Mouse (Mus musculus) intestine, embryonic 15.5 days (tissue): ENCODE measurements around the gene Gm10721. TPM values are rescaled to one million over a fixed set of nuclear protein-coding genes. Genes with fewer than 3 reads are reported as not detected.
"Not testable (repeated sequence)": the region's sequence is repeated elsewhere in the genome, so short reads cannot be mapped to it uniquely, and the experiment has no call there.

Experiments used
- ATAC-seq: fragments of 200-750 bp; cut with Nextera tagmentation; 2 replicates; pipeline ENCODE4 v1.8.0; 2017; ENCODE audit warnings: moderate TSS enrichment, moderate library complexity
- H3K27ac ChIP-seq: fragments of 300-500 bp; sonication (generic); 2 replicates; pipeline ENCODE4 v1.5.1; 2015; ENCODE audit warnings: mild to moderate bottlenecking, inconsistent platforms
- H3K27me3 ChIP-seq: fragments of 300-500 bp; sonication (generic); replicated peaks from 2 replicates; pipeline ENCODE4 v1.6.1; 2015; ENCODE audit warnings: inconsistent platforms
- H3K36me3 ChIP-seq: fragments of 300-500 bp; sonication (generic); 2 replicates; pipeline ENCODE4 v1.6.1; 2015; ENCODE audit warnings: inconsistent platforms
- H3K4me1 ChIP-seq: fragments of 300-500 bp; sonication (generic); replicated peaks from 2 replicates; pipeline ENCODE4 v1.6.1; 2015; ENCODE audit warnings: inconsistent platforms
- H3K4me2 ChIP-seq: fragments of 300-500 bp; sonication (generic); replicated peaks from 2 replicates; pipeline ENCODE4 v1.6.1; 2015; ENCODE audit warnings: mild to moderate bottlenecking, inconsistent platforms
- H3K4me3 ChIP-seq: fragments of 300-500 bp; sonication (generic); replicated peaks from 2 replicates; pipeline ENCODE4 v1.5.1; 2015; ENCODE audit warnings: inconsistent platforms
- H3K9ac ChIP-seq: fragments of 300-500 bp; sonication (generic); 2 replicates; pipeline ENCODE4 v1.6.1; 2015; ENCODE audit warnings: inconsistent platforms
- H3K9me3 ChIP-seq: fragments of 300-500 bp; sonication (generic); 2 replicates; pipeline ENCODE4 v1.6.1; 2016; ENCODE audit warnings: inconsistent platforms
- WGBS: fragments of 180-500 bp; shearing (Covaris S2); methylation state at CpG from one replicate; pipeline ENCODE4 v1.1.7; 2015; 5-methylcytosine and 5-hydroxymethylcytosine counted together
- polyA plus RNA-seq: library from polyadenylated mRNA; unstranded; fragments of >200 nt; fragmentation: Nextera tagmentation; extraction: Ambion mirVana; gene quantifications from 2 replicates; pipeline ENCODE4 v1.2.1, GENCODE M21; 2015

Gene Gm10721
- polyA plus RNA-seq, 1 experiment from 2014 or later: not detected

DNA sequence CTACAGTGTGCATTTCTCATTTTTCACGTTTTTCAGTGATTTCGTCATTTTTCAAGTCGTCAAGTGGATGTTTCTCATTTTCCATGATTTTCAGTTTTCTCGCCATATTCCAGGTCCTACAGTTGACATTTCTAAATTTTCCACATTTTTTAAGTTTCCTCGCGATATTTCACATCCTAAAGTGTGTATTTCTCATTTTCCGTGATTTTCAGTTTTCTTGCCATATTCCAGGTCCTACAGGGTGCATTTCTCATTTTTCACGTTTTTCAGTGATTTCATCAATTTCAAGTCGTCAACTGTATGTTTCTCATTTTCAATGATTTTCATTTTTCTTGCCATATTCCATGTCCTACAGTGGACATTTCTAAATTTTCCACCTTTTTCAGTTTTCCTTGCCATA is 4.2 kb downstream of the Gm10721 start, which contains the start of gene Gm10719:
Gene Gm10719, plus strand, starts transcription at position 301 of the 400 bp plus-strand sequence.
- H3K27me3 ChIP-seq, H3K9me3 ChIP-seq, H3K36me3 ChIP-seq, H3K4me2 ChIP-seq, ATAC-seq, H3K4me3 ChIP-seq, H3K27ac ChIP-seq, H3K4me1 ChIP-seq, H3K9ac ChIP-seq: not testable (repeated sequence)
- WGBS: 89% methylated on average over 1 of the region's 9 CpGs

DNA sequence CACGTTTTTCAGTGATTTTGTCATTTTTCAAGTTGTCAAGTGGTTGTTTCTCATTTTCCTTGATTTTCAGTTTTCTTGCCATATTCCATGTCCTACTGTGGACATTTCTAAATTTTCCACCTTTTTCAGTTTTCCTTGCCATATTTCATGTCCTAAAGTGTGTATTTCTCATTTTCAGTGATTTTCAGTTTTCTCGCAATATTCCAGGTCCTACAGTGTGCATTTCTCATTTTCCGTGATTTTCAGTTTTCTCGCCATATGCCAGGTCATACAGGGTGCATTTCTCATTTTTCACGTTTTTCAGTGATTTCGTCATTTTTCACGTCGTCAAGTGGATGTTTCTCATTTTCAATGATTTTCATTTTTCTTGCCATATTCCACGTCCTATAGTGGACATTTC is 6.0 kb downstream of the Gm10721 start:
- WGBS: 61% methylated on average over 9 of the region's 9 CpGs

GRCm38 (mm10) chr9:3019835-3020727 is 7.1 kb downstream of the Gm10721 start:
- H3K9me3 ChIP-seq: not testable (repeated sequence)
- peak; percentile 71; the same call in 1 of the 2 replicates for ATAC-seq
- WGBS: 78% methylated on average over 17 of the region's 19 CpGs

More for the DNA sequence above, 6.0 kb downstream of the Gm10721 start:
- H3K9me3 ChIP-seq, ATAC-seq, H3K4me3 ChIP-seq, H3K27me3 ChIP-seq, H3K9ac ChIP-seq, H3K36me3 ChIP-seq, H3K27ac ChIP-seq, H3K4me2 ChIP-seq, H3K4me1 ChIP-seq: not testable (repeated sequence)

GRCm38 (mm10) chr9:3022316-3023008 is 9.5 kb downstream of the Gm10721 start:
- not testable (repeated sequence) for H3K9me3 ChIP-seq, H3K36me3 ChIP-seq, H3K27me3 ChIP-seq, H3K4me2 ChIP-seq, H3K27ac ChIP-seq, H3K4me1 ChIP-seq, H3K4me3 ChIP-seq, ATAC-seq, H3K9ac ChIP-seq
- 75% methylated on average over 11 of the region's 13 CpGs for WGBS

More at GRCm38 (mm10) chr9:3019835-3020727, 7.1 kb downstream of the Gm10721 start:
- not testable (repeated sequence) for H3K27me3 ChIP-seq, H3K27ac ChIP-seq, H3K4me2 ChIP-seq, H3K4me3 ChIP-seq, H3K9ac ChIP-seq, H3K4me1 ChIP-seq, H3K36me3 ChIP-seq

DNA sequence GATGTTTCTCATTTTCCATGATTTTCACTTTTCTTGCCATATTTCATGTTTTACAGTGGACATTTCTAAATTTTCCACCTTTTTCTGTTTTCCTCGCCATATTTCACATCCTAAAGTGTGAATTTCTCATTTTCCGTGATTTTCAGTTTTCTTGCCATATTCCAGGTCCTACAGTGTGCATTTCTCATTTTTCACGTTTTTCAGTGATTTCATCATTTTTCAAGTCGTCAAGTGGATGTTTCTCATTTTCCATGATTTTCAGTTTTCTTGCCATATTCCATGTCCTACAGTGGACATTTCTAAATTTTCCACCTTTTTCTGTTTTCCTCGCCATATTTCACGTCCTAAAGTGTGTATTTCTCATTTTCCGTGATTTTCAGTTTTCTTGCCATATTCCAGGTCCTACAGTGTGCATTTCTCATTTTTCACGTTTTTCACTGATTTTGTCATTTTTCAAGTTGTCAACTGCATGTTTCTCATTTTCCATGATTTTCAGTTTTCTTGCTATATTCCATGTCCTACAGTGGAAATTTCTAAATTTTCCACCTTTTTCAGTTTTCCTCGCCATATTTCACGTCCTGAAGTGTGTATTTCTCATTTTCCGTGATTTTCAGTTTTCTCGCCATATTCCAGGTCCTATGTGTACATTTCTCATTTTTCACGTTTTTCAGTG is 10.5 kb downstream of the Gm10721 start, which contains the start of gene Gm10718:
Gene Gm10718, plus strand, starts transcription at position 236 of the 673 bp plus-strand sequence.
- not testable (repeated sequence) for H3K27me3 ChIP-seq, ATAC-seq, H3K27ac ChIP-seq, H3K9me3 ChIP-seq, H3K36me3 ChIP-seq, H3K4me2 ChIP-seq, H3K9ac ChIP-seq, H3K4me1 ChIP-seq, H3K4me3 ChIP-seq
- 74% methylated on average over 12 of the region's 13 CpGs for WGBS

DNA sequence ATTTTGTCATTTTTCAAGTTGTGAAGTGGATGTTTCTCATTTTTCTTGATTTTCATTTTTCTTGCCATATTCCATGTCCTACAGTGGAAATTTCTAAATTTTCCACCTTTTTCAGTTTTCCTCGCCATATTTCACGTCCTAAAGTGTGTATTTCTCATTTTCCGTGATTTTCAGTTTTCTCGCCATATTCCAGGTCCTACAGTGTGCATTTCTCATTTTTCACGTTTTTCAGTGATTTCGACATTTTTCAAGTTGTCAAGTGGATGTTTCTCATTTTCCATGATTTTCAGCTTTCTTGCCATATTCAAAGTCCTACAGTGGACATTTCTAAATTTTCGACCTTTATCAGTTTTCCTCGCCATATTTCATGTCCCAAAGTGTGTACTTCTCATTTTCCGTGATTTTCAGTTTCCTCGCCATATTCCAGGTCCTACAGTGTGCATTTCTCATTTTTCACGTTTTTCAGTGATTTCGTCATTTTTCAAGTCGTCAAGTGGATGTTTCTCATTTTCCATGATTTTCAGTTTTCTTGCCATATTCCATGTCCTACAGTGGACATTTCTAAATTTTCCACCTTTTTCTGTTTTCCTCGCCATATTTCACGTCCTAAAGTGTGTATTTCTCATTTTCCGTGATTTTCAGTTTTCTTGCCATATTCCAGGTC is 11.2 kb downstream of the Gm10721 start:
- not testable (repeated sequence) for H3K4me2 ChIP-seq, H3K36me3 ChIP-seq, H3K9ac ChIP-seq, H3K27me3 ChIP-seq, H3K27ac ChIP-seq, H3K9me3 ChIP-seq, H3K4me1 ChIP-seq, ATAC-seq, H3K4me3 ChIP-seq
- 78% methylated on average over 16 of the region's 16 CpGs for WGBS

GRCm38 (mm10) chr9:3024912-3025467 is 12.1 kb downstream of the Gm10721 start, which contains the start of gene Gm10717:
Gene Gm10717, plus strand, starts transcription at chr9:3025417.
- H3K27me3 ChIP-seq, H3K4me2 ChIP-seq, H3K9ac ChIP-seq, H3K9me3 ChIP-seq, H3K4me3 ChIP-seq, H3K27ac ChIP-seq, ATAC-seq, H3K4me1 ChIP-seq, H3K36me3 ChIP-seq: not testable (repeated sequence)
- WGBS: 71% methylated on average over 12 of the region's 12 CpGs

DNA sequence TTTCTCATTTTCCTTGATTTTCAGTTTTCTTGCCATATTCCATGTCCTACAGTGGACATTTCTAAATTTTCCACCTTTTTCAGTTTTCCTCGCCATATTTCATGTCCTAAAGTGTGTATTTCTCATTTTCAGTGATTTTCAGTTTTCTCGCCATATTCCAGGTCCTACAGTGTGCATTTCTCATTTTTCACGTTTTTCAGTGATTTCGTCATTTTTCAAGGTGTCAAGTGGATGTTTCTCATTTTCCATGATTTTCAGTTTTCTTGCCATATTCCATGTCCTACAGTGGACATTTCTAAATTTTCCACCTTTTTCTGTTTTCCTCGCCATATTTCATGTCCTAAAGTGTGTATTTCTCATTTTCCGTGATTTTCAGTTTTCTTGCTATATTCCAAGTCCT is 12.7 kb downstream of the Gm10721 start:
- H3K4me2 ChIP-seq, H3K4me1 ChIP-seq, H3K27me3 ChIP-seq, H3K4me3 ChIP-seq, H3K9ac ChIP-seq, H3K27ac ChIP-seq, ATAC-seq, H3K36me3 ChIP-seq, H3K9me3 ChIP-seq: not testable (repeated sequence)
- 72% methylated on average over 5 of the region's 6 CpGs for WGBS

- H3K4me2 ChIP-seq, H3K27me3 ChIP-seq, H3K27ac ChIP-seq, H3K9me3 ChIP-seq, H3K9ac ChIP-seq, ATAC-seq, H3K4me1 ChIP-seq, H3K36me3 ChIP-seq, H3K4me3 ChIP-seq: not testable (repeated sequence)
- 73% methylated on average over 5 of the region's 5 CpGs for WGBS
Measured at GRCm38 (mm10) chr9:3026136-3026535, 13.2 kb downstream of the Gm10721 start.

DNA sequence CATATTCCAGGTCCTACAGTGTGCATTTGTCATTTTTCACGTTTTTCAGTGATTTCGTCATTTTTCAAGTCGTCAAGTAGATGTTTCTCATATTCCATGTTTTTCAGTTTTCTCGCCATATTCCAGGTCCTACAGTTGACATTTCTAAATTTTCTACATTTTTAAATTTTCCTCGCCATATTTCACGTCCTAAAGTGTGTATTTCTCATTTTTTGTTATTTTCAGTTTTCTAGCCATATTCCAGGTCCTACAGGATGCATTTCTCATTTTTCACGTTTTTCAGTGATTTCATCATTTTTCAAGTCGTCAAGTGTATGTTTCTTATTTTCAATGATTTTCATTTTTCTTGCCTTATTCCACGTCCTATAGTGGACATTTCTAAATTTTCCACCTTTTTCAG is 13.8 kb downstream of the Gm10721 start:
- 66% methylated on average over 9 of the region's 9 CpGs for WGBS
- ATAC-seq: not testable (repeated sequence)

DNA sequence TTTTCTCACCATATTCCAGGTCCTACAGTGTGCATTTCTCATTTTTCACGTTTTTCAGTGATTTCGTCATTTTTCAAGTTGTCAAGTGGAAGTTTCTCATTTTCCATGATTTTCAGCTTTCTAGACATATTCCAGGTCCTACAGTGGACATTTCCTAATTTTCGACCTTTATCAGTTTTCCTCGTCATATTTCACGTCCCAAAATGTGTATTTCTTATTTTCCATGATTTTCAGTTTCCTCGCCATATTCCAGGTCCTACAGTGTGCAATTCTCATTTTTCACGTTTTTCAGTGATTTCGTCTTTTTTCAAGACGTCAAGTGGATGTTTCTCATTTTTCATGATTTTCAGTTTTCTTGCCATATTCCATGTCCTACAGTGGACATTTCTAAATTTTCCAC is 14.3 kb downstream of the Gm10721 start:
- not testable (repeated sequence) for H3K9ac ChIP-seq, H3K36me3 ChIP-seq, H3K27ac ChIP-seq, H3K9me3 ChIP-seq, H3K27me3 ChIP-seq, H3K4me1 ChIP-seq, H3K4me2 ChIP-seq, ATAC-seq, H3K4me3 ChIP-seq
- WGBS: 69% methylated on average over 9 of the region's 9 CpGs

More for the DNA sequence above, 13.8 kb downstream of the Gm10721 start:
- H3K9ac ChIP-seq, H3K4me1 ChIP-seq, H3K27me3 ChIP-seq, H3K27ac ChIP-seq, H3K36me3 ChIP-seq, H3K4me2 ChIP-seq, H3K9me3 ChIP-seq, H3K4me3 ChIP-seq: not testable (repeated sequence)
